Mouse (Mus musculus) left cerebral cortex, postnatal 36 days (tissue): ENCODE data around the gene Tmem91. TPM values are rescaled to one million over a fixed set of nuclear protein-coding genes. Genes with fewer than 3 reads are reported as not detected.
"Not testable (repeated sequence)": the region's sequence is repeated elsewhere in the genome, so short reads cannot be mapped to it uniquely, and the experiment has no call there.

Experiments used
- DNase-seq, 2 experiments: peaks; one replicate each; pipeline ENCODE4 v3.0.0; 2021 to 2022; ENCODE audit warnings: low spot score in 2 of 2, mixed read lengths in 1 of 2
- intact Hi-C: fragments of 180-260 bp; cut with DNase I; formaldehyde crosslinking; loops from one replicate; pipeline ENCODE4 v1.15.1; 2025
- total RNA-seq, 2 experiments: library from RNA; stranded (reverse); gene quantifications; 2 replicates each; pipeline ENCODE4 v1.2.3; 2021

The Tmem91 gene
- total RNA-seq = 10 to 100 TPM; 25.4 to 31.4 TPM

DNA sequence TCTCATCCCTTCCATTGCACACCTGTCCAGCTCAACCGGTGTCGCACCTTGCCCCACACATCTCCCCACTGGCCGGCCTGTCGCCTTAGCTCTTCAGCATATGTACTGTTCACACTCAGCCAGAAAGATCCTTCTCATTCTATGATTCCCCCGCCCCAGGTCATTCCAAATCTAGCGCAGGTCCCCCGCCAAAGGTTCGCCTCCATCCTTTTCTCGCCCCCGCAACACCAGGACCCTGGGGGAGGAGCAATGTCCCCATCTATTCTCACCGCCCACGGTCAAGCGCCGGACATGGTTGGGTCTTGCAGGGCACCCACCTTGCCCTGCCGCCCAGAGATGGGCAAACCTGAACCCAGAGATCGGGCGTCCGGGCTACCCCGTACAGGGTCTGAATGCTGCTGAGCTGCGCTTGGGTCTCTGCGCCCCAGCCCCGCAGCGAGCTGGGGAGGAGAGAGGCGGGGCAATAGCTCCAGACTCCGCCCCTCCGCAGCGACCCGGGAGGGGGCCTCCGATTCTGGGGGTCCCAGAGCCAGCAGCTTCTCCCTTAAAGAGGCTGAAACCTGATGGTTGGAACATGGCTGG is at the start of gene Tmem91:
Tmem91 (minus strand) TSS at position 448 of the 582 bp plus-strand sequence.
- intact Hi-C loops = no loop called here
- no peak for DNase-seq

DNA sequence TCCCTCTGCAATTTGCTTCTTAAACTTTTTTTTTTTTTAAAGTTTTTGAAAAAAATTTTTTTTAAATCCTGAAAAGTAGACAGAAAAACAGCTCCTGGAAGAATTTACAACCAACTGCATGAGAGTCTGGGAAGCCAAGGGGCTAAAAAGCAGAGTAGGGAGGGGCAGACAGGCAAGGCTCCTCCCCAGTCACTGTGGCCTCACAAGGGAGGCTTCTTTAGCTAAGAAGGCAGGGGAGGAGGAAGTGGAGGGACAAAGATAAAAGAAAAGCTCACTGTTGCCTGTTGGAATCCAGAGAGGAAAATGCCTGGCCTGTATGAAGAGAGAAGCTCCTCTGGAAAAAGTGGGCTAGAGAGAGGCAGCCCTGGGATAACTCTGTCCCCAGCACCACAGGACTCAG is 46.8 kb upstream of the Tmem91 start:
- intact Hi-C loops, DNase-seq: not testable (repeated sequence)

DNA sequence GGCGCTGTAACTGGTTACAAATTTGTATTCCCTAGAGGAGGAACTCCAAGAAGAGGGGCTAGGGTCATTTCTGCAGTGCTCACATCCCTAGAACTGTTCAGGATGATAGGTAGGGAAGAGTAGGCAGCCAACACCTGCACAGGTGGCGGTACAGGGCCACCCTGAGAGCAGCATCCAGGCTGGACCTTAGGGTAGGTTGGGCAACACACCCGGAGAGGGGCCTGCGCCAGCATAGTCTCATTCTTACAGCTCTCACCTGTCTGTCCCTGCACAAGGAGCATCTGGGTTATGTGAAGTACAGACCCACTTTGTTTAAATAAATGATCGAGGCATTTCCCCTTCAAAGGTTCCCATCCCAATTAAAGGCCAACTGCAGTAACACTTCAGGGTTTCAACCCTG is 45.8 kb upstream of the Tmem91 start:
- no peak for DNase-seq
- intact Hi-C loops = no loop called here

DNA sequence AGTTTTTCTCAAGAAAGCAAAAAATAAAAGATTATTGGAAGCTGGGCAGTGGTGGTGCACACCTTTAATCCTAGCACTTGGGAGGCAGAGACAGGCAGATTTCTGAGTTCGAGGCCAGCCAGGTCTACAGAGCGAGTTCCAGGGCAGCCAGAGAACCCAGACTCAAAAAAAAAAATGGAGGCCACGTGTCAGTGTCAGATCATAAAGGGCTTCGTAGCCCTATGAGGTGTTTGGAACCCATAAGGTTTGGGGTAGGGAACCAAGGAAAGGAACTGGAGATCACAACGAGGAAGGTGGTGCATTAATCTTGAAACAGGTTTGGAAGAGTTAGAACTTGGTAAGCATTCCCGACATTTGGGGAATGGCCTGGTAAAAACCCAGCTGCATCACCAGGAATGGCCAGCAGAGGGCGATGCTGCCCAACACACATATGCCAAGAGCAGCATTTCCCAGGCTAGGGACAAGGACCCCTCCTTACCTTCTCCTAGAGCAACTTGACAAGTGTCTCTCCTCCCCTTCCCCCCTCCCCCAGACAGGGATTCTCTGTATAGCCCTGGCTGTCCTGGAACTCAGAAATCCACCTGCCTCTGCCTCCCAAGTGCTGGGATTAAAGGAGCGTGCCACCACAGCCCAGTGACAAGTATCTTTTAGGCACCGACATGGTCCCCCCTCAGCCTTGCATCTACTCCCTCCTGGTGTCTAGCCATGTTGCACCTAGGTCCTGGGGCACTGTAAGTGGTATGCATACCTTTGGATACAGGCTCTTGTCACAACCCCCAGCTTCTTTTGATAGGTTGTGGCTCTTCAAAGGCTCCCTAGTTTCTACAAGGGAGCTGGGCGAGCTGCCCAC is 45.0 kb upstream of the Tmem91 start:
- intact Hi-C loops = loop anchor here (5.0 kb wide), 1 partner anchor 38 kb away; the partner anchor contains the start of gene B9d2
- DNase-seq = peak; percentile 69 to 75

DNA sequence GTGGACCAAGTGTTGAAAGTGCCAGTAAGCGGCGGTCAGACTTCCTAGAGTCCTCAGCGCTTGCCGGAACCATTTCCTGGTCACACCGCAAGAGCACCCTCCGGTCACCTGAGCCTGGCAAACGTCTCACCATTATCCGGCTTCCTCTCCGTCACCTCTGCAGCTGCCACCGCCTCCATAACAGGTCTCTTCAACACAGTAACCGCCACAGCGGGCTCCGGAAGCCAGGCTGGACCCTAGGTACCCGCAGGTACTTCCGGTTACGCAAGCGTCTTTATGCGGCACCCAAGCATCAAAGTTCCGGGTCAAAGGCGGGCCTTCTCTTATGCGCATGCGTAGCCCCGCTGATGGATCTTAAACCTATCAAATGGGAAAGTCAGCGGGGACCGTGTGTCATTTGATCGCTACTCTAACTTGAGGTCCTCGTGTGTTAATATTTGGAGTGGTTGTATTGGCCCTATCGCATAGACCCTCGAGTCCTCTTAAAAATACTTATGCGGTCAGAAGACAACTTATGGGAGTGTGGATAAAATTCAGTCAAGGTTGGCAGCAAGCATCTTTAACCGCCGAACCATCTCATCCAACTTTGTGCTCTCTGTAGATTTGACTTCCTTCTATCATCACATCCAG is 43.9 kb upstream of the Tmem91 start, which contains the start of gene Ccdc97:
Ccdc97 (minus strand) TSS at position 301 of the 630 bp plus-strand sequence.
- peak; percentile 93 to 96 for DNase-seq
- intact Hi-C loops = loop anchor here (5.0 kb wide), 1 partner anchor 37 kb away; the partner anchor contains the start of gene B9d2

DNA sequence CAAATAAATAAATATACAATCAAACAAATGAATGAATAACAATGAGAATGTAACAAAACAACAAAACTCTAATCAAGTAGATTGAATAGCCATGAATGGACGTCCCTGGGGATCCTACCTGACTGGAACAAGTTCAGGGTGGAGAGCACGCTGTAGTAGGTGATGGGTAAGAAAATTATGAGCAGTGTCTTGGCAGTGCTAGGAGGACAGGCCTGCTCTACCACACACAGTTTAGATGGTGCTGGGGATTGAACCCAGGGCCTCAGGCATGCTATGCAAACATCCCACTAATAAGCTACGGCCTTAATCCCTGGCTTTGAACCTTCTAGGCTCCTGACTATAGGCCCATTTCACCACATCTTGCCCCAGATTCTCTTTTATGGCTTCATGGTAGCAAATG is 42.5 kb upstream of the Tmem91 start:
- no peak for DNase-seq
- intact Hi-C loops = loop anchor here (5.0 kb wide), 1 partner anchor 35 kb away; the partner anchor contains the start of gene B9d2

DNA sequence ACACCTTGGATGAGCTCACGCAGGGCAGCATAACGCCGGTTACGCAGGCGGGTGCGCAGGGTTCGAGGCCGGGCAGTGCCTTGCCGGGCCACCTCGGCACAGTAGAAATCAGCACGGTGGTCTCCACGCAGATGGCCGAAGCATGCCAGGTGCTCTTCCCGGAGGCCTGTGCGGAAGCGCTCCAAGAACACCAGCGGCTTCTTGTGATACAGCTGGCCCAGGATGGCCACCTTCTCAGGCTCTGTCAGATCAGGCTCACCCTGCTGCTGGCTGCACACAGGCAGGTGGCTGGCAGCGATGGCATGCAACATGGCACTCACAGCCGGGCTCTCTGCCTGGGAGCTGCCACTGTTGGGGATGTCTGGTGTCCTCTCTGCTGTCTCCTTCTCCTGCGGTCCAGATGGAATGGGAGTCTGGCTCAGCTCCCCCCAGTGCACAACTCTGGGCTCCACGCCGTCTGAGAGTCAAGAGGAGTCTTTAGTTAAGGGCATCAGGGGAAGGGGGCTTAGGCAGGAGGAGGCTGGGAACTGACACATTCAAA is 40.8 kb upstream of the Tmem91 start:
- DNase-seq = no peak
- intact Hi-C loops = loop anchor here (5.0 kb wide), 1 partner anchor 34 kb away; the partner anchor contains the start of gene B9d2

DNA sequence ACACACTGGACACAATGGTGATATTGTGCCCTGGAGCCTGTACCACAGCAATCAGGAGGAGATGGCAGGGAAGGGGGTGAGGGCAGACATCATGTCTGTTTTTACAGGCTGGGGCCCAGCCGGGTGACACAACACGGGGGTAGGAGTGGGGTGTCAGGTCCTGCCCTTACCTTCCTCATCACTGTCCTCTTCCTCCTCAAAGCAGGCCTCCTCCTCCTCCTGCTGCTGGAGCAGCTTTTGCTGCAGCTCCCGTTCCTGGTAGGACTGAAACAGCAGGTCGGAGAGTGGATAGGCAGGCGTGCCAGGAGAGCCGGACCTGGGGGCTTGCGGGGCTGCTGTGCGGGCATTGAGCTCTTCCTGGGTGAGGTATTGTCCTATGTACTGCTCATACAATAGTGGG is 39.6 kb upstream of the Tmem91 start:
- intact Hi-C loops = no loop called here
- no peak for DNase-seq

DNA sequence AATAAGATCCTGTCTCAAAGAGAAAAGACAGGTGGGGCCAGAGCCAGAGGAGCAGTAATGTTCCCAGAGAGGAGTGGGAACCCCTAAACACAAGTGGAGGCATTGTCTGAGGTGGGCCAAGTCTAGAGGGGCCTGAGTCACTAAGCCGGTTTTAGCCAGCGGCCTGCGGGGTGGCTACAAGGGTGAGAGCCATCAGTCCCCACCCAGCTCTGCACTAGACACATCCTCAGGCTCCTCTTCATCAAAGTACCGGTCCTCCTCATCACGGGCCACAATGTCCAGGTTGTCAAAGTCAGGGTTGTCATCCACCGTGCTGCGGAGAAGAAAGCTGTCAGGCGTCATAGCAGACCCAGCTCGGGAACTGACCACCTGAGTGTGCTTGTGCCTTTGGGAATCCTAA is 37.8 kb upstream of the Tmem91 start:
- intact Hi-C loops = no loop called here
- no peak for DNase-seq

DNA sequence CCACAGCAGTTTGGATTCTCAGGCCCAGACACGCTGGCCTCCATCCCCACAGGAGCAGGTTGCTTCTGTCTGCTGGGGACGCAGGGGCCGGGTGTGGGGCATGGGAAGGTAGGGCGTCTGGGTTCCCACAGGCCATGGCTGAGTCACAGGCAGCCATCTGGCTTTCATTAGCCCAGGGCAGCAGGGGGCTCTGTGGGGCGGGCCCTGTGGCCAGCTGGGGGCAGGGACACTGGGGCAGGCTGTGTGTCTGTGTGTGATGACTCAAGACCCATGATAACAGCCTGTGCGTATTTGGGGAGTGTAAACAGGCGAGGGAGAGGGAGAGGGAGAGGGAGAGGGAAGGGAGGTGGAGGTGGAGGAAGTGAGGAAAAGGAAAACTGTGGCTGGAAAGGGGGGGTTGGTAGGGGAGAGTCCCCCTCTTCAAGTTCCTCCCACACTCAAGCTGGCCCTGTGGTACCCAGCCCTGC is 36.8 kb upstream of the Tmem91 start:
- DNase-seq = peak; percentile 42 to 44
- intact Hi-C loops = no loop called here

DNA sequence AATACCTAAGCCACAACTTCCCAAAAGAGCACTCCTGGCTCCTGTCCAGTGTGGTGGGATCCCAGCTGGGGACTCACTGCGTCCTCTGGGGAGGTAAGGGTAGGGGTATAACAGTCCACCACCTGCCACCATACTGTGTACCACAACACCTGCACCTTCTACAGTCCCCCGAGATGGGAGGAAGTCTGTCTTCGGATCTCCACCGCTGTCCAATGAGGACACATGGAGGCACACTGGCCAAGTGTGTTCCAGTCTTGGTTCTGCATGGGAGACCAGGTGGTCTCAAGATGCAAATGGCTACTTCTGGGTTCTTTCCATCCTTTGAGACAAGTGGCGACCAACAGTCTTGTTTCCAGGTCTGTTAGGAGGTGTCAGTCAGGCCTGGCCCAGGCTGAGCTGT is 36.2 kb upstream of the Tmem91 start:
- DNase-seq = peak in 1 of 2 experiments; percentile 27
- intact Hi-C loops = no loop called here

DNA sequence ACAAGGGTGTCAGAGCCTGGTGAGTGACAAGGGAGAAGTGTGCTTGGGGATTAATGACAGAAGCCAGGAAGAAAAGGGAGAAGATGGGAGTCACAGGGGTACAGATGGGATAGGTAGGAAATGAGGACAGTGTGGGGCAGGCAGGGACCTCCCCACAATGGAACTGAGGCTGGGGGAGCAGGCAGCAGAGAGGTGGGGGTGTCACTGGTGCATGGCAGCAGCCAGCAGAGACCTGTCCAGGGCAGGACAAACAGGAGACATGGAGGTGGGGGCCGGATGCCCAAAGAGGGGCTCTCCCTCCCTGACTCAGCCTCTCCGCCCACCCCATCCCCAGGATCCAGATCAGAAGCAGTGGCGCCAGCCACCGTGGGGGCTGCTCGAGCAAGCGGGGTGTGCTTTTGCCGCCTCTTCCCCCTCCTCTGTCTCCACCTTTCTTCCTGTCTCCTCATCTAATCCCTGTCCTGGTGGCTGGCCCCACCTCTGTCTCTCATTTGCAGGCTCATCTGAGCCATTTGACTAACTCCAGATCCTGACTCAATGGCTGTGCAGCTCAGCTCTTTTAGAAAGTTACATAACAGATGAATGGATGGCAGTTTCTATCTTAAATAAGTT is 35.7 kb upstream of the Tmem91 start:
- intact Hi-C loops = no loop called here
- peak; percentile 58 to 71 for DNase-seq

DNA sequence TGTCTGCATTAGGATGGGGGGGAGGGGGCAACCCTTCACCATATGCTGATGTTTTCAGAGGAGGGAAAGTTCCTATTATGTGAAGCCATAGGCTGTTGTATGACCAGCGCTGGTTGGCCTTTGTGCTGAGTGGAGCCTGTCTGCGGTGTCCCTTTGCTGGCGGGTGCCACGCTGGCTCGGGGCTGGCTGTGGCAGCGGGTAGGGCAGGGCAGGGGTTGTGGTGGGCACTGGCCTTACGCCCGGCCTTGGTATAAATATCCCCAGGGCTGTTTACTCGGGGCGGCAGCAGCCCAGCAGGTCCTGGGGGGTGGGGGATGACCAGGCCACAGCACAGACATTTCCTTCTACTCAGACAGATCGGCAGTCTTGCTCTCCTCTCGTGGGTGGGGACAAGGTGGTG is 35.0 kb upstream of the Tmem91 start:
- intact Hi-C loops = no loop called here
- peak in 1 of 2 experiments; percentile 30 for DNase-seq

DNA sequence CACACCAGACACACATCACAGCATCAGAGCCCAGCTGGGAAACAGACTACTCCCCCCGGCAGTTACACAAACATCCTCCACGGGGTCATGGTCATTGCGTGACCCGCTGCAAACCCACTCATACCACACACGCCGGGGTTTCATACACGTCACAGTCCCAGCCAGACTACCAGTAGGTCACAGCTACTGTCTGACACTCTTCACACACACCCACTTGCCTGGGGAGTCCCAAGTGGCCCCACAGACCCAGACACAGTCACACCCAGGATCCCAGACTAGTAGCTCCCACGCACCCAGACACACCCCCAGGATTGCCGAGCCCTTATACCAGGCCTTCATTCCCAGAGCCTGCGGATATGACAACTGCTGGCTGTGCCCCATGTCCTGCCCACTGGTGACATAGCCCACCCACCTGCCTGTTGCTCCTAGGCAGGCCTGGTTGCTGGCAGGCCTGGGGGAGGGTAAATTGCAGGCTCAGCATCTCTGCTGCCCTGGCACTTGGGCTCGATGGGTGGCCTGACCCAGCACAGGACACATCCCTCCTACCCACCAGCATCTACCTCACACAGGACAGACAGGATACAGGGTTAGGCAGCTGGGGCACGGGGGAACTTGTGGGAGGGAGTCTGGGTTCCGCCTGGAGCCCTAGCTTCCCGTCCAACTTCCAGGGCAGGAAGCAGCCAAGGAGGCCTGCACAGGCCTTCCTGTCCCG is 32.8 kb upstream of the Tmem91 start:
- no peak for DNase-seq
- intact Hi-C loops = no loop called here

DNA sequence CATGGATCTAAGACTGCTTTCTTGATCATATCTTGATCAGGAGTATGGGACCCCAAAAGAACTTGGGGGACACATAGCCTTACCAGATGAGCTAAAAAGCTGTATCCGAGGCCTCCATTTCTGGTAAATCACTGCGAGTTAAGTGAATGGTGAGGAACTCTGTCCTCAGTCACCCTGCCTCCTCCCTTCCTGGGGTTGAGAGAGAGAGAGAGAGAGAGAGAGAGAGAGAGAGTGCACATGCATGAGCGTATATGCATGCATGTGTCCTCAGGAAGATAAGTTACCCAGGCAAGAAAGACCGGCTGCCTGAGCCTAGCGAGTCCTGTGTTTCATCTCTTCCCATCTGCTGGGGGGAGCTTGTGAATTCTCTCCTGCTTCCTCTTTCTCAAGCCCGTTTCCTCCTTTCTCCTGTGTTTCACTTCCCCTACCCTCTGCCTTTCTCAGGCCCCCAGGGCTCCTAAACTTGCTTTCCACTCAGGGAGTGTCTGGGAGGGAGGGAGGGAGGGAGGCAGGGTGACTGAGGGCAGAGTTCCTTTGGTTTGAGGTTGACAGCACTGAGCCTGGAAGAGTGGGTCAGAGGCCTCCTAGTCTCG is 31.7 kb upstream of the Tmem91 start:
- intact Hi-C loops = no loop called here
- no peak for DNase-seq

DNA sequence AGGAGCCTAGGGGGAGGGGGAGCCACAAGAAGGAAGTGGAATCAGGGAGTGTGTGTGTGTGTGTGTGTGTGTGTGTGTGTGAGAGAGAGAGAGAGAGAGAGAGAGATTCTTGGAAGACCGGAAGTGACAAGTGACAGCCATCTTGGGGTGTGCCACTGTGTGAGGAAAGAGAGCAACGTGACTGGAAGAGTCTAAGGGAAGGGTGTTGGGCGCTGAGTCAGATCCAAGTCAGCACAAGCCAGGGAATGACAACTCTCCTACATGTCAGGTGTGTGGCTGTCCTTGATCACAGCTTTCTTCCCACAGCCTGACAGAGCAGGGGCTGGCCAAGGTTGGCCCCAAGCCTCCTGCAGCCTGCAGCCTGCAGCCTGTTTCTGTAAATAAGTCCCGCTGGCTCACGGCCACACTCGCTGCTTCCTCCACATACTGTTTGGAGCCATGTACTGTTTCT is 30.9 kb upstream of the Tmem91 start:
- peak in 1 of 2 experiments; percentile 58 for DNase-seq
- intact Hi-C loops = no loop called here

DNA sequence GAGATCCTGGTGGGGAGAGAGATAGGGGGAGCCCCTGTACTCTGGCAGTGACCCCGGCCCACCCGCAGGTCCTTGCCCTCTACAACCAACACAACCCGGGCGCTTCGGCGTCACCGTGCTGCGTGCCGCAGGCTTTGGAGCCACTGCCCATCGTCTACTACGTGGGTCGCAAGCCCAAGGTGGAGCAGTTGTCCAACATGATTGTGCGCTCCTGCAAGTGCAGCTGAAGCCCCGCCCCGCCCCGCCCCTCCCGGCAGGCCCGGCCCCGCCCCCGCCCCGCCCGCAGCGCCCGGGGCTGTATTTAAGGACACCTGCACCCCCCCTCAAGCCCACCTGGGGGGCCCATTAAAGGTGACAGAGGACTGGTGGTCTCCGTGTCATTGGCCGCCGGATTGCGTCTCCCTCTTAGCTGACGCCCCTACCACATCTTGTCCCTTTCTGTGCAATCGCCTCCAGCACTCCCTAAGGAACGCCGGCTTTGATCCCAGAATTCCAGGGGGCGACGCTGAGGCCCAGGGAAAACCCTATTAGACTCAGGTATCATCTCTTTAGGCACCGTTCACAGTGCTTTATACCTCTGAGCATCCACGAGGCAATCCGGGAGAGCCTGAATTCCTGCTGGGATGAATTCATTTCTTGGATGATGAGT is 29.9 kb upstream of the Tmem91 start:
- no peak for DNase-seq
- intact Hi-C loops = no loop called here
